ENCODE assay signal across 9 mouse cellular contexts in genomic region chr11:103361396-103362053, GRCm38 (mm10). TPM values are rescaled to one million over a fixed set of nuclear protein-coding genes. Genes with fewer than 3 reads are reported as not detected.
DNase-seq lines count a peak whose midpoint lies in the region; ATAC-seq and TF ChIP-seq lines count a peak whose summit lies in the region.
"Had no signal": no experiment of that assay in that cellular context is flagged by ENCODE, and none has a peak within 500 bp of the region (broad histone marks: within the 10 kb centered on the region; RNA-seq: fewer than 3 reads in every experiment).

No protein-coding gene starts in this region.

- peak overlapping the region; percentile 53 for H3K4me3 ChIP-seq in heart, embryonic 11.5 days (ENCODE audit: low read depth, low read length)
- peak overlapping the region; percentile 49 for H3K4me3 ChIP-seq in kidney, adult 2 months (ENCODE audit: insufficient read depth, low read depth, low read length)
- H3K4me3 ChIP-seq in lung, postnatal 0 days (ENCODE audit: low read depth, low read length), result peak overlapping the region; percentile 57
- H3K4me3 ChIP-seq in stomach, embryonic 16.5 days (replicated peaks; ENCODE audit: low read length), result peak overlapping the region; percentile 56

- intact Hi-C loops in heart, postnatal 25 days (cut with DNase I), result no loop called here
- intact Hi-C loops in gastrocnemius, postnatal 36 days (cut with DNase I), result loop anchor here (2.0 to 5.0 kb wide), 3 partner anchors 39 to 196 kb away; no protein-coding TSS in a partner anchor

- no peak overlapping the region for H3K9ac ChIP-seq in heart, embryonic 11.5 days (ENCODE audit: low read depth, low read length)
- 0 out of 2 replicates have a peak overlapping the region, but pooled peaks have one; percentile 6 for H3K9ac ChIP-seq in lung, postnatal 0 days (replicated peaks; ENCODE audit: low read depth)
- peak overlapping the region; percentile 74 for H3K9ac ChIP-seq in stomach, embryonic 16.5 days (ENCODE audit: low read length)

- H3K9me3 ChIP-seq in heart, embryonic 11.5 days (replicated peaks; ENCODE audit: control insufficient read depth, low read length), result no peaks in the 10 kb centered on the region
- H3K9me3 ChIP-seq in lung, postnatal 0 days (ENCODE audit: low read length), result no peaks in the 10 kb centered on the region
- no peaks in the 10 kb centered on the region for H3K9me3 ChIP-seq in stomach, embryonic 16.5 days (replicated peaks; ENCODE audit: control insufficient read depth, low read length)

- no peak for TF ChIP-seq EP300 in lung, postnatal 0 days (IDR thresholded peaks at IDR 0.05)

- peaks cover 63% of the 10 kb centered on the region for H3K27me3 ChIP-seq in heart, embryonic 11.5 days (ENCODE audit: control insufficient read depth, insufficient read depth, low read length)
- no peaks in the 10 kb centered on the region for H3K27me3 ChIP-seq in kidney, adult 2 months (replicated peaks; ENCODE audit: control insufficient read depth, insufficient read depth, low read length)
- peaks cover 3% of the 10 kb centered on the region; the same call in 1 of the 2 replicates for H3K27me3 ChIP-seq in lung, postnatal 0 days (replicated peaks; ENCODE audit: insufficient read depth, low read length)
- H3K27me3 ChIP-seq in stomach, embryonic 16.5 days (ENCODE audit: control insufficient read depth, insufficient read depth, low read length), result peaks cover 28% of the 10 kb centered on the region
- H3K27me3 ChIP-seq: Patski had no signal

- no peak for DNase-seq in heart, postnatal 25 days (ENCODE audit: low spot score)
- DNase-seq in embryo, embryonic 9.5 days (ENCODE audit: extremely low spot score), result peak; percentile 45
- DNase-seq in kidney, adult 2 months, result peak; percentile 64
- DNase-seq in lung, postnatal 0 days (ENCODE audit: low spot score), result peak; percentile 95
- DNase-seq in gastrocnemius, postnatal 36 days, result no peak
- no peak for DNase-seq in ovary, postnatal 10 days (ENCODE audit: low spot score)

- H3K36me3 ChIP-seq in heart, embryonic 11.5 days (ENCODE audit: control insufficient read depth, insufficient read depth, low read length), result no peaks in the 10 kb centered on the region; the same call in 1 of the 2 replicates
- no peaks in the 10 kb centered on the region for H3K36me3 ChIP-seq in kidney, adult 2 months (ENCODE audit: control insufficient read depth, insufficient read depth, low read length)
- 0 out of 2 replicates have a peak, but pooled peaks cover under 1% of the 10 kb centered on the region for H3K36me3 ChIP-seq in lung, postnatal 0 days (ENCODE audit: insufficient read depth, low read length)
- no peaks in the 10 kb centered on the region for H3K36me3 ChIP-seq in stomach, embryonic 16.5 days (ENCODE audit: control insufficient read depth, insufficient read depth, low read length)

- ATAC-seq in heart, embryonic 11.5 days (replicated peaks; ENCODE audit: insufficient number of reproducible peaks, low FRiP score, low TSS enrichment), result no peak
- ATAC-seq in lung, postnatal 0 days, result peak; percentile 56
- ATAC-seq in stomach, embryonic 16.5 days (ENCODE audit: insufficient read depth, low FRiP score), result peak; percentile 56; the same call in 1 of the 2 replicates
- ATAC-seq: Patski had no signal

- no peak for TF ChIP-seq POLR2A in kidney, adult 2 months (IDR thresholded peaks at IDR 0.05; ENCODE audit: low read depth, low read length)

- 4% methylated on average over 25 of the region's 25 CpGs for WGBS in heart, embryonic 11.5 days (ENCODE audit: insufficient replicate concordance)
- 25% methylated on average over 25 of the region's 25 CpGs for WGBS in kidney, adult 2 months
- 5% methylated on average over 24 of the region's 25 CpGs for WGBS in lung, postnatal 0 days
- 4% methylated on average over 25 of the region's 25 CpGs for WGBS in stomach, embryonic 16.5 days

- H3K27ac ChIP-seq in heart, embryonic 11.5 days (ENCODE audit: low read depth, low read length), result no peak overlapping the region
- 0 out of 2 replicates have a peak overlapping the region, but pooled peaks have one; percentile 36 for H3K27ac ChIP-seq in kidney, adult 2 months (ENCODE audit: insufficient read depth, low read depth, low read length)
- peak overlapping the region; percentile 94 for H3K27ac ChIP-seq in lung, postnatal 0 days (ENCODE audit: low read length)
- H3K27ac ChIP-seq in stomach, embryonic 16.5 days (ENCODE audit: low read length), result peak overlapping the region; percentile 90

- H3K4me2 ChIP-seq in heart, embryonic 11.5 days, result peak overlapping the region; percentile 93
- peak overlapping the region; percentile 94 for H3K4me2 ChIP-seq in lung, postnatal 0 days (replicated peaks; ENCODE audit: low read depth, low read length)
- H3K4me2 ChIP-seq in stomach, embryonic 16.5 days (ENCODE audit: low read depth, low read length), result peak overlapping the region; percentile 96

- TF ChIP-seq CTCF in kidney, adult 2 months (conservative IDR thresholded peaks at IDR 0.05; ENCODE audit: insufficient read depth, insufficient read length, low read depth, low read length), result no peak
- no peak for TF ChIP-seq CTCF in lung, postnatal 0 days (IDR thresholded peaks at IDR 0.05)

- peaks cover 26% of the 10 kb centered on the region for H3K4me1 ChIP-seq in heart, embryonic 11.5 days (ENCODE audit: control insufficient read depth, insufficient read depth, low read length)
- H3K4me1 ChIP-seq in kidney, adult 2 months (ENCODE audit: control insufficient read depth, insufficient read depth, low read length), result peaks cover 11% of the 10 kb centered on the region
- H3K4me1 ChIP-seq in lung, postnatal 0 days (ENCODE audit: insufficient read depth, low read depth, low read length), result peaks cover 10% of the 10 kb centered on the region
- H3K4me1 ChIP-seq in stomach, embryonic 16.5 days (ENCODE audit: control insufficient read depth, insufficient read depth, low read length), result peaks cover 37% of the 10 kb centered on the region

RNA-seq across cellular contexts. Expression of gene Arhgap27, which starts 2.0 kb away (rescaled TPM):
- polyA plus RNA-seq in heart, embryonic 11.5 days (2014; fragmentation: Nextera tagmentation; extraction: Ambion mirVana), result 3.4 and 4.4 TPM in 2 replicates
- total RNA-seq in heart, postnatal 25 days (2021), result 10 to 100 TPM; 13.9 to 17.8 TPM
- 38.4 and 46.8 TPM in 2 replicates for polyA plus RNA-seq in kidney, adult 2 months (2012; rRNA removed)
- 18.5 and 20.0 TPM in 2 replicates for polyA plus RNA-seq in lung, postnatal 0 days (2015; fragmentation: Nextera tagmentation; extraction: Ambion mirVana)
- 19.1 and 22.0 TPM in 2 replicates for polyA plus RNA-seq in stomach, embryonic 16.5 days (2015; fragmentation: Nextera tagmentation; extraction: Ambion mirVana)
- total RNA-seq in gastrocnemius, postnatal 36 days (2021), result 1 to 10 TPM; 4.6 to 4.8 TPM

RNA-seq across cellular contexts. Expression of gene Plekhm1, which starts 51.0 kb away (rescaled TPM):
- 4.4 and 5.2 TPM in 2 replicates for polyA plus RNA-seq in heart, embryonic 11.5 days (2014; fragmentation: Nextera tagmentation; extraction: Ambion mirVana)
- 10 to 100 TPM in 1 of 2 experiments, 1 to 10 TPM in 1; 10.0 to 10.7 TPM for total RNA-seq in heart, postnatal 25 days (2021)
- 21.9 and 24.0 TPM in 2 replicates for polyA plus RNA-seq in kidney, adult 2 months (2012; rRNA removed)
- polyA plus RNA-seq in lung, postnatal 0 days (2015; fragmentation: Nextera tagmentation; extraction: Ambion mirVana), result 8.1 and 9.4 TPM in 2 replicates
- polyA plus RNA-seq in stomach, embryonic 16.5 days (2015; fragmentation: Nextera tagmentation; extraction: Ambion mirVana), result 7.5 and 8.5 TPM in 2 replicates
- total RNA-seq in gastrocnemius, postnatal 36 days (2021), result 10 to 100 TPM; 10.6 to 11.8 TPM

Comparison
In these comparisons a context has a peak if more than half of its experiments do, and no peak if none do; other contexts are left out.
1. DNase-seq: peak in embryo, embryonic 9.5 days (single experiment), kidney, adult 2 months (single experiment) and lung, postnatal 0 days (single experiment); none in heart, postnatal 25 days (single experiment), gastrocnemius, postnatal 36 days (0 of 2) and ovary, postnatal 10 days (single experiment).
2. Peak in every context shown above with its lines, with median percentiles within 50 percentile points of each other: H3K4me2 ChIP-seq and H3K4me3 ChIP-seq.